25 mouse cellular contexts compared by ENCODE assay signal in the genomic region with DNA sequence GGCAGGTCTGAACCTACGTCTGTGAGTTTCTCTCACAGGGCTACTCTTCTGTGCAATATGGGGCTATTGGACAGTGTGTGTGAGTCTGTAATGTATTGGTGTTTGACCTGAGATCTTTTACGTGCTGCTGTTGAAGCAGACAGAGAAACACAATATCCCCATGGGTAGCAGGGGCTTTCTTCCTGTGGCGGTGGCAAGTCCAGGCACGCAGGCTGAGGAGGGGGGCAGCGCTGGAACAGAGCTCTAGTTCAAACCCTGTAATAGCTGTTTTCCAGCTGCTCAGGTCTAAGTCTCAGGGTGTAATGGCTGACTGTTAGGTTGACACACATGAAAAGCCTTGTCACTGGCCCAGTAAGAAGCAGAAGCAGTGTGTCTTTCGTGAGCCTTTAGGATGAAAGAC.
"Had no signal": no experiment of that assay in that cellular context is flagged by ENCODE, and none has a peak within 500 bp of the region (broad histone marks: within the 10 kb centered on the region; RNA-seq: fewer than 3 reads in every experiment).

No protein-coding gene starts in this region.

- H3K4me2 ChIP-seq: limb, embryonic 15.5 days; liver, embryonic 11.5 days; lung, embryonic 14.5 days; neural tube, embryonic 12.5 days; neural tube, embryonic 15.5 days had no signal

- DNase-seq: kidney, adult 18-20 months; kidney, adult 9 months; kidney, postnatal 25 days; layer of hippocampus, adult 9-11 months; layer of hippocampus, postnatal 36 days; left cerebral cortex, postnatal 4 days; liver, postnatal 0 days; lung, embryonic 14.5 days; lung, postnatal 36 days; midbrain, embryonic 14.5 days; right cerebral cortex, adult 18-20 months; right cerebral cortex, postnatal 14 days; right cerebral cortex, postnatal 4 days; thymus, postnatal 25 days had no signal

- H3K27me3 ChIP-seq: limb, embryonic 15.5 days; neural tube, embryonic 12.5 days; neural tube, embryonic 15.5 days had no signal

- H3K4me1 ChIP-seq: megakaryocyte, embryonic 14.5 days; neural tube, embryonic 12.5 days had no signal

- H3K4me3 ChIP-seq: layer of hippocampus, adult 2 months; limb, embryonic 15.5 days; megakaryocyte, embryonic 14.5 days; midbrain, embryonic 10.5 days; neural tube, embryonic 12.5 days; neural tube, embryonic 15.5 days had no signal

- H3K9ac ChIP-seq: limb, embryonic 15.5 days; liver, embryonic 14.5 days; liver, postnatal 0 days; lung, embryonic 14.5 days; neural tube, embryonic 12.5 days; neural tube, embryonic 15.5 days had no signal

- H3K9me3 ChIP-seq: limb, embryonic 15.5 days; midbrain, embryonic 10.5 days; neural tube, embryonic 12.5 days; neural tube, embryonic 15.5 days had no signal

- H3K27ac ChIP-seq: kidney, postnatal 0 days; layer of hippocampus, adult 2 months; limb, embryonic 15.5 days; liver, embryonic 14.5 days; midbrain, embryonic 10.5 days; neural tube, embryonic 12.5 days; neural tube, embryonic 15.5 days; stomach, postnatal 0 days had no signal

- H3K36me3 ChIP-seq: limb, embryonic 15.5 days; midbrain, embryonic 10.5 days; neural tube, embryonic 12.5 days; neural tube, embryonic 15.5 days had no signal

- ATAC-seq: liver, postnatal 0 days; lung, postnatal 0 days had no signal
